In the genomic region with DNA sequence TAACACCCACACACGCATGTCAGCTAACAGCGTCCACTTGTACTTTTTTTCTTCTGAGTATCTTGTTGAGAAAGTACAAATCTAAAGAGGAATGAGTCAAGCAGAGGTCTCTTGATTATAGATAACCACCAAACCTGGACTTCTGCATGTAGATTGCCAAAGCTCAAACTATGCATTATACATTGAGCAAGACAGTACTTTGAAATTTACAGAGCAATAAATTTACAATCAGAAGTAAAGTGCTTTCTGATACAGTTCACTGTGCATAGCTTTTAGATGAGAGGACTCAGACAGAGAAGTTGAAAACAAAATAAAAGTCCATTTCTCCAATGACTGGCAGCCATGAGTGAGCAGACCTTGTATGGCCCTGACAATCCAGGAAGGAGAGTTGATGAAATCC, we compare ENCODE assay signal across 23 mouse cellular contexts.
"Had no signal": no experiment of that assay in that cellular context is flagged by ENCODE, and none has a peak within 500 bp of the region (broad histone marks: within the 10 kb centered on the region; RNA-seq: fewer than 3 reads in every experiment).

No protein-coding gene starts in this region.

- ATAC-seq: hindbrain, postnatal 0 days had no signal

- H3K9ac ChIP-seq: heart, embryonic 12.5 days; hindbrain, embryonic 13.5 days; hindbrain, embryonic 15.5 days; limb, embryonic 12.5 days; liver, embryonic 13.5 days had no signal

- H3K36me3 ChIP-seq: heart, embryonic 10.5 days; heart, embryonic 12.5 days; hindbrain, embryonic 13.5 days; hindbrain, embryonic 15.5 days; limb, embryonic 10.5 days; limb, embryonic 12.5 days; liver, embryonic 13.5 days had no signal

- H3K27ac ChIP-seq: gastrocnemius, adult 2 months; heart, embryonic 10.5 days; hindbrain, embryonic 13.5 days; hindbrain, embryonic 15.5 days; hindbrain, postnatal 0 days; layer of hippocampus, adult 2 months; left cerebral cortex, adult 2 months; limb, embryonic 10.5 days; limb, embryonic 12.5 days; liver, embryonic 13.5 days had no signal

- DNase-seq: gastrocnemius, adult 2 months; gastrocnemius, postnatal 10 days; gastrocnemius, postnatal 25 days; heart, adult 18-20 months; heart, postnatal 10 days; heart, postnatal 4 days; kidney, adult 18-20 months; kidney, adult 8-10 months; kidney, postnatal 10 days; kidney, postnatal 25 days; kidney, postnatal 4 days; liver; liver, embryonic 13.5 days had no signal

- H3K4me1 ChIP-seq: heart, embryonic 10.5 days; heart, embryonic 12.5 days; hindbrain, embryonic 13.5 days; hindbrain, embryonic 15.5 days; liver, embryonic 13.5 days had no signal

- H3K4me2 ChIP-seq: heart, embryonic 12.5 days; hindbrain, embryonic 13.5 days; hindbrain, embryonic 15.5 days; limb, embryonic 12.5 days; liver, embryonic 11.5 days; liver, embryonic 13.5 days had no signal

- H3K27me3 ChIP-seq: heart, embryonic 12.5 days; hindbrain, embryonic 13.5 days; hindbrain, embryonic 15.5 days; limb, embryonic 12.5 days; liver, embryonic 13.5 days had no signal

- H3K4me3 ChIP-seq: gastrocnemius, adult 2 months; heart, embryonic 10.5 days; heart, embryonic 12.5 days; hindbrain, embryonic 13.5 days; hindbrain, embryonic 15.5 days; layer of hippocampus, adult 2 months; left cerebral cortex, adult 2 months; limb, embryonic 10.5 days; limb, embryonic 12.5 days; liver, embryonic 13.5 days had no signal

- H3K9me3 ChIP-seq: heart, embryonic 10.5 days; heart, embryonic 12.5 days; hindbrain, embryonic 13.5 days; hindbrain, embryonic 15.5 days; limb, embryonic 10.5 days; limb, embryonic 12.5 days; liver, embryonic 13.5 days had no signal
